Mouse (Mus musculus) liver, embryonic 14.5 days (tissue): ENCODE data around the gene Gatad2b.

Source experiments
- CTCF ChIP-seq: IDR thresholded peaks from 2 replicates; pipeline ENCODE4 v1.5.1; 2016; ENCODE audit warnings: antibody characterized with exemption, low read depth, control low read depth
- EP300 ChIP-seq: IDR thresholded peaks from 2 replicates; pipeline ENCODE4 v1.6.1; 2016; ENCODE audit warnings: antibody characterized with exemption, low read depth

DNA sequence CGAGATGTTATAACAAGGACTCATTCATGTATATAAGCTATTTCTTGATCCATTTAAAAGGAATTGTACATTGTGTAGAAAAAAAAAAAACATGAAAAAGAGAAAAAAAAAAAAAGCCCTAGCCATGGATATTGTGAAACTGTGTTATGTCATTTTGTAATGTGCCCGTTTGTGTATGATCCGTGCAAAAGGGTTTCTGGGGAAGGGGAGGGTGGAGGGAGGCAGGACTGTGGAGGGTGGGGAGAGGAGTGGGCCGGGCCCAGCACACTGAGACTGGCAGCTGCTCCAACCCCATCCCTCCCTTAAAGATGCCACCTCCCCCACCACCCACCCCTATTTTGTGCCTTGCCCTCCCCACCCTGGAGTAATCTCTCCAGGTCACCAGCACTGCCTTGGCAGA lies 68.5 kb downstream of the Gatad2b start:
- TF ChIP-seq CTCF (no peak), EP300 (no peak)
